14 mouse cellular contexts compared by ENCODE assay signal in the genomic region with DNA sequence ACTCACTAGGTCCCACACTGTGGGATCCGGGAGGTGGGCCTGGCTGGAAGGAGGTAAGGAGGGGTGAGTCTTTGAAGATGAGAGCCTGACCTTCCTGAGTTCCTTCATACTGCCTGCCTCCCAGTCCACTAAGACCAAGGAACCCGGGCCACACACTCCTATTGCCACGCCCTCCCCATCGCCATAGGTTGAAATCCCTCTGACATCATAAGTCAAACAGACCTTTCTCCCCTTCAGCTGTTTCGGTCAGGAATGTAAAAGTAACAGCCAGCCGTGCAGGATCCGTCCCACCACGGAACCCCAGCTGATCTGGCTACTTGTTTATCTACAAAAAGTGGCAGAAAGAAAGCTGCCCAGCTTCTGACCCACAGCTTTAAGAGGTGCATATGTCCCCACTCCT. TPM values are rescaled to one million over a fixed set of nuclear protein-coding genes. Genes with fewer than 3 reads are reported as not detected.
DNase-seq lines count a peak whose midpoint lies in the region; ATAC-seq and TF ChIP-seq lines count a peak whose summit lies in the region.
"Had no signal": no experiment of that assay in that cellular context is flagged by ENCODE, and none has a peak within 500 bp of the region (broad histone marks: within the 10 kb centered on the region; RNA-seq: fewer than 3 reads in every experiment).

No protein-coding gene starts in this region.

- no peak for ATAC-seq in heart, embryonic 11.5 days (replicated peaks; ENCODE audit: insufficient number of reproducible peaks, low FRiP score, low TSS enrichment)
- peak; percentile 43; the same call in 1 of the 2 replicates for ATAC-seq in liver, embryonic 13.5 days (ENCODE audit: low read depth)
- ATAC-seq: hindbrain, postnatal 0 days had no signal

- DNase-seq in heart, postnatal 14 days: no peak
- peak; percentile 14 for DNase-seq in embryo, embryonic 10.5 days (ENCODE audit: low spot score)
- DNase-seq in liver, embryonic 13.5 days: no peak
- no peak for DNase-seq in thymus, postnatal 4 days
- no peak for DNase-seq in layer of hippocampus, postnatal 36 days
- DNase-seq in frontal cortex, postnatal 14 days (ENCODE audit: low spot score in 2 of 2): no peak
- DNase-seq: B cell, adult 2 months; gastrocnemius, postnatal 25 days; kidney, postnatal 14 days had no signal

- 15% methylated on average over 8 of the region's 8 CpGs for WGBS in heart, embryonic 11.5 days (ENCODE audit: insufficient replicate concordance)
- 23% methylated on average over 8 of the region's 8 CpGs for WGBS in liver, embryonic 13.5 days (ENCODE audit: insufficient replicate concordance)

- H3K4me3 ChIP-seq in heart, embryonic 11.5 days (ENCODE audit: low read depth, low read length): no peak overlapping the region
- H3K4me3 ChIP-seq in liver, embryonic 13.5 days (replicated peaks): no peak overlapping the region
- no peak overlapping the region for H3K4me3 ChIP-seq in myocyte
- H3K4me3 ChIP-seq: left cerebral cortex, adult 2 months had no signal

- H3K27me3 ChIP-seq in heart, embryonic 11.5 days (ENCODE audit: control insufficient read depth, insufficient read depth, low read length): no peaks in the 10 kb centered on the region
- H3K27me3 ChIP-seq in liver, embryonic 13.5 days: no peaks in the 10 kb centered on the region
- no peaks in the 10 kb centered on the region for H3K27me3 ChIP-seq in myocyte (ENCODE audit: control insufficient read depth, insufficient read depth, insufficient read length)

- H3K27ac ChIP-seq in heart, embryonic 11.5 days (ENCODE audit: low read depth, low read length): 0 out of 2 replicates have a peak overlapping the region, but pooled peaks have one; percentile 24
- H3K27ac ChIP-seq in liver, embryonic 13.5 days: no peak overlapping the region
- H3K27ac ChIP-seq: hindbrain, postnatal 0 days; left cerebral cortex, adult 2 months had no signal

- no peak overlapping the region for H3K4me2 ChIP-seq in heart, embryonic 11.5 days
- peak overlapping the region; percentile 14; the same call in 1 of the 2 replicates for H3K4me2 ChIP-seq in liver, embryonic 13.5 days
- H3K4me2 ChIP-seq in myocyte (ENCODE audit: low read depth): peak overlapping the region; percentile 37

- H3K79me2 ChIP-seq in myocyte (ENCODE audit: control insufficient read depth, insufficient read depth): peaks cover 90% of the 10 kb centered on the region

- H3K9ac ChIP-seq in heart, embryonic 11.5 days (ENCODE audit: low read depth, low read length): no peak overlapping the region
- H3K9ac ChIP-seq in liver, embryonic 13.5 days: no peak overlapping the region

- H3K9me3 ChIP-seq in heart, embryonic 11.5 days (replicated peaks; ENCODE audit: control insufficient read depth, low read length): no peaks in the 10 kb centered on the region
- no peaks in the 10 kb centered on the region for H3K9me3 ChIP-seq in liver, embryonic 13.5 days (replicated peaks)

- H3K36me3 ChIP-seq in heart, embryonic 11.5 days (ENCODE audit: control insufficient read depth, insufficient read depth, low read length): no peaks in the 10 kb centered on the region
- no peaks in the 10 kb centered on the region for H3K36me3 ChIP-seq in liver, embryonic 13.5 days
- peaks cover 15% of the 10 kb centered on the region for H3K36me3 ChIP-seq in myocyte (ENCODE audit: control insufficient read depth, insufficient read depth)

- peaks cover 9% of the 10 kb centered on the region; the same call in 1 of the 2 replicates for H3K4me1 ChIP-seq in heart, embryonic 11.5 days (ENCODE audit: control insufficient read depth, insufficient read depth, low read length)
- H3K4me1 ChIP-seq in liver, embryonic 13.5 days (replicated peaks): no peaks in the 10 kb centered on the region; the same call in 1 of the 2 replicates

- H3ac ChIP-seq in myocyte (ENCODE audit: control insufficient read depth, insufficient read length): no peak overlapping the region

- intact Hi-C loops in heart, postnatal 14 days (cut with DNase I): no loop called here

- TF ChIP-seq POLR2A in myocyte (IDR thresholded peaks at IDR 0.05; ENCODE audit: insufficient read length, low read depth): no peak

TF ChIP-seq in myocyte, 11 proteins besides CTCF, POLR2A, EP300 and RAD21:
- TF ChIP-seq MAX (IDR thresholded peaks at IDR 0.05; ENCODE audit: low read depth): no peak
- TF ChIP-seq MYOG (IDR thresholded peaks at IDR 0.05; ENCODE audit: control insufficient read depth in 1 of 3, insufficient read depth in 1 of 3, insufficient read length in 2 of 3, low read depth in 2 of 3): peak in 1 of 3 experiments; percentile 68
- TF ChIP-seq MYOD1 (IDR thresholded peaks at IDR 0.05; ENCODE audit: control insufficient read depth in 1 of 3, insufficient read length in 2 of 3, low read depth in 2 of 3): peak in 1 of 3 experiments; percentile 59

RNA-seq across cellular contexts. Expression of a gene that starts 14.1 kb away (rescaled TPM):
- polyA plus RNA-seq in heart, embryonic 11.5 days (2014; fragmentation: Nextera tagmentation; extraction: Ambion mirVana): 21.9 and 24.7 TPM in 2 replicates
- 10 to 100 TPM; 40.6 to 46.0 TPM for total RNA-seq in heart, postnatal 14 days (2021)
- 4.4 and 5.5 TPM in 2 replicates for polyA plus RNA-seq in liver, embryonic 13.5 days (2015; fragmentation: Nextera tagmentation; extraction: Ambion mirVana)
- polyA plus RNA-seq in myocyte (2012; fragmentation: generic; extraction: Trizol): 212 TPM
- total RNA-seq in layer of hippocampus, postnatal 36 days (2021): 10 to 100 TPM; 16.5 to 17.8 TPM
- total RNA-seq: monocyte, adult 5-6 weeks had no signal
